Mouse (Mus musculus) kidney, adult 8-10 months (tissue): ENCODE results near the gene Fat2.

Source experiments
- DNase-seq, 2 experiments: peaks; one replicate each; pipeline ENCODE4 v3.0.0; 2022

Gene Fat2

GRCm38 (mm10) chr11:55236815-55237214, 99.5 kb downstream of the Fat2 start:
- no peak for DNase-seq

GRCm38 (mm10) chr11:55234791-55235190, 101.6 kb downstream of the Fat2 start:
- no peak for DNase-seq

DNA sequence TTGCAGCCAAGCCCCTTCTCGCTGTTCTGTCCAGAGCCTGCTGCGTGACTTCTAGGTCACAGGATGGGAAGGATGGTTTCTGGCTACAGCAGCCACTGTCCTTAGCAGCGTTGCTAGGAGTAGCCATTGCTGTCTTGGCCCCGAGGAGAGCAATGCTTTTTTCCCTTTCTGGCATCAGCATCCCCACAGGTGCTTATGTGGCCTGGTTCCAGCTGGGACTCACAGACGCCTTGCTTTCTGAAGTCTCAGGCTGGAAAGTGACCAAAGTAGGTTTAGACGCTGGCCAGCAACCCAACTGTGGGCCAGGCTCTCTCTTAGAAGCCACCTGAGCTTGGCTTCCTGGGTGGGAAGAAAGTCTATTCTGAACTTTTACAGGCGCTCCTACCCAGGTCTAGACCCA, 102.1 kb downstream of the Fat2 start:
- no peak for DNase-seq

DNA sequence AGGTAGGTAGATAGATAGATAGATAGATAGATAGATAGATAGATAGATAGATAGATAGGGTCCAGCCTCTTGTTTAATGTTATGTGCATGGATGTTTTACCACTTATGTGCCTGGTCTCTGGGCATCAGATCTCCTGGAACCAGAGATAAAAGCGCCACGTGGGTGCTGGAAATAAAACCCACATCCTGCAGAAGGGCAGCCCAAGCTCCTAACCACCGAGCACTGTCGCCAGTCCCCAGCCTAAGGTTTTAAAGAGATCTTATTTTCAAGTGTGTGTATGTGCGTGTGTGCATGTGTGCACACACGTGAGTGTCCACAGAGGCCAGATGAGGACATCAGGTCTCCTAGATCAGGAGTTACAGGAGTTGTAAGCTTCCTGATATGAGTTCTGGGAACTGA, 105.3 kb downstream of the Fat2 start:
- DNase-seq = no peak

- DNase-seq = no peak
These were observed 115.1 kb downstream of the Fat2 start for GRCm38 (mm10) chr11:55221306-55221705.

DNA sequence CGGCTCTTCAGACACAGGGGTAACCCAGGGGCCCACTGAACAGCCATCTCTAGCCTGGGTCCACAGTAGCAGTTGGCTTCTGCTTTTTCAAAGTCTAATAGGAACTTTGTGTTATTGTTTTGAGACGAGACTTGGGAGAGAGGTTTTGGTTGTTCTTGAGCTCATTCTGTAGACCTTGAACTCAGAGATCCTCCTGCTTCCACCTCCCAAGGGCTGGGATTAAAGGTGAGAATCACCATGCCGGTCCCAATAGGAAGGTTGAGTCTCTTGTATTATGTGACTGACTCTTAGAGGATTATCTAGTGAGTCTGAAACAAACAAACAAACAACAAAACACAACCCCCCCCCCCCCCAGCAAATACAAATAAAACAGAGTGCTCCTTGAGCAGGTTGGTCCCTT, 117.9 kb downstream of the Fat2 start:
- peak; percentile 41 to 49 for DNase-seq

GRCm38 (mm10) chr11:55217880-55218279, 118.5 kb downstream of the Fat2 start:
- no peak for DNase-seq

- DNase-seq = peak; percentile 86 to 89
These were observed 118.9 kb downstream of the Fat2 start for GRCm38 (mm10) chr11:55217418-55217817.

GRCm38 (mm10) chr11:55216830-55217229, 119.5 kb downstream of the Fat2 start:
- no peak for DNase-seq

GRCm38 (mm10) chr11:55216061-55216460, 120.3 kb downstream of the Fat2 start:
- DNase-seq = peak; percentile 83 to 84

- no peak for DNase-seq
These were observed 121.4 kb downstream of the Fat2 start for GRCm38 (mm10) chr11:55214978-55215377.

GRCm38 (mm10) chr11:55214161-55214560, 122.2 kb downstream of the Fat2 start:
- peak; percentile 43 to 50 for DNase-seq

GRCm38 (mm10) chr11:55213518-55213917, 122.8 kb downstream of the Fat2 start:
- DNase-seq = peak in 1 of 2 experiments; percentile 20

GRCm38 (mm10) chr11:55209626-55210353, 126.6 kb downstream of the Fat2 start:
- peak in 1 of 2 experiments; percentile 24 for DNase-seq

- DNase-seq = no peak
These were observed 127.3 kb downstream of the Fat2 start for GRCm38 (mm10) chr11:55209032-55209431.

GRCm38 (mm10) chr11:55208001-55208690, 128.2 kb downstream of the Fat2 start:
- peak; percentile 54 to 58 for DNase-seq

DNA sequence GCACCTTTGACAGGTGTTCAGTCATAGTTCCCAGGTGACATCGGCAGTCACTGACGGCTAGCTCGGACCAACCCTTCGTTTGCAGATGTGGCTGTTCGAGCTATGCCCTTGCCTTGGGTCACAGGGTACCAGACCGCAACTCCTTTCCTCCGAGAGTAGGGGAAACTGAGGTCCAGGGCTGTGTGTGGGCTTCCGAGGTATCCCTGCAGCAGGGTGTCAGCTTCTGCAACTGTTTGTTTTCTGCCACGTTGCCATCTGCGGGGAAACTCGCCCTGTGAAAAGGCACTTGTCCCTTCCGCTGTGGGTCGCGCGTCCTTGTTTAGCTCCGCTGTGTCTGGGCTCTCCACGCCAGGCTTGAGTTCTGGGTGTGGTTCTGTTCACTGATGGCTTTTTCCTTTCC, 131.8 kb downstream of the Fat2 start:
- peak in 1 of 2 experiments; percentile 42 for DNase-seq

DNA sequence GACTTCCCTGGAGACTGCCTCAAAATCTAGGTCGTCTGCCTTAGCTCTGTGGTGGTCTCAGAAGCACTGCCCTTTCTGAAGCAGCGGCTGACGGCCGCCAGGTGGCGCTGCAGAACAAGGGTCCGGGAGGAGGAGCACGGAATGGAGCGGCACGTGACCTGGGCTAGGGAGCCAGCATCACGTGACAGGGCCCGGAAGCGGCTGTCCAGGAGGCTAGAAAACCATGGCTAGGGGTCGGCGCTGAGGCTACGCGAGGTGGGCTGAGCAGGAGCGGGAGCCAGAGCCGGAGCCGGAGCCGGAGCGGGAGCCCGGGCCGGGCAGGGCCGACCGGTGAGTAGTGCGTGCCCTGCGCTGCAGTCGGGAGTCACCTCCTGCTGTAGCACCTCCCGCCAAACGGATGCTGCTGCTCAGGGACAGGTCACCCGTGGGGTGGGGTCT, 132.2 kb downstream of the Fat2 start, which contains the start of gene Slc36a1:
Slc36a1 (plus strand) TSS at position 192 of the 438 bp plus-strand sequence.
- peak; percentile 93 to 95 for DNase-seq
